In the genomic region with DNA sequence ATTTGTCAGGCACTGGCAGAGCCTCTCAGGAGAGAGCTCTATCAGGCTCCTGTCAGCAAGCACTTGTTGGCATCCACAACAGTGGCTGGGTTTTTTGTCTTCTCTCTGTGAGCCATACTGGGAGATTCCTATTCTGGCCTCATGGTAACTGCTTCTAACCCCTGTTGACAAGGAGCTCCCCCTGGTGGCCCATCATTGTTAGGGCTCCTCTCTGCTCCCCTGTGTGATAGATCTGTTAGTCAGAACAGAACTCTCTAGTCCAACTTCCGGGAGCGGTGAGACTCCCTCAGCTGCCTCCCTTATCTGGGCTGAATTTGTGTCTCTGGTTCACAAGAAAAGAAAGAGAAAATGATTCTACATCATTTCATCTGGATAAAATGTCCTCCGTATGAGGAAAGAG, we compare ENCODE assay signal across 8 mouse cellular contexts. TPM values are rescaled to one million over a fixed set of nuclear protein-coding genes. Genes with fewer than 3 reads are reported as not detected.
DNase-seq lines count a peak whose midpoint lies in the region; ATAC-seq and TF ChIP-seq lines count a peak whose summit lies in the region.
"Had no signal": no experiment of that assay in that cellular context is flagged by ENCODE, and none has a peak within 500 bp of the region (broad histone marks: within the 10 kb centered on the region; RNA-seq: fewer than 3 reads in every experiment).

No protein-coding gene starts in this region.

- DNase-seq in urinary bladder, adult 2 months (ENCODE audit: low spot score) = peak; percentile 34
- no peak for DNase-seq in urinary bladder, postnatal 10 days (ENCODE audit: low spot score)
- DNase-seq in adrenal gland, adult 2 months = peak; percentile 75
- DNase-seq in embryo, embryonic 10.5 days (ENCODE audit: low spot score) = peak; percentile 65
- DNase-seq in kidney, adult 9 months = peak; percentile 64
- peak in 2 of 3 experiments; percentile 4 to 14 for DNase-seq in liver, embryonic 14.5 days (ENCODE audit: low read depth in 3 of 3, low spot score in 3 of 3)

- TF ChIP-seq CTCF in liver, embryonic 14.5 days (IDR thresholded peaks at IDR 0.05; ENCODE audit: low read depth) = peak; percentile 76
- TF ChIP-seq CTCF in small intestine, adult 2 months (IDR thresholded peaks at IDR 0.05; ENCODE audit: extremely low read depth, insufficient read length, insufficient replicate concordance, low read depth, low read length) = peak; percentile 64; the same call in 1 of the 2 replicates

- no peak overlapping the region for H3K4me2 ChIP-seq in liver, embryonic 14.5 days (ENCODE audit: low read depth)
- H3K4me2 ChIP-seq: neural tube, embryonic 12.5 days had no signal

- H3K9me3 ChIP-seq in liver, embryonic 14.5 days (ENCODE audit: control insufficient read depth, low read length) = no peaks in the 10 kb centered on the region
- H3K9me3 ChIP-seq: neural tube, embryonic 12.5 days had no signal

- WGBS in liver, embryonic 14.5 days (ENCODE audit: insufficient replicate concordance) = 69% methylated on average over 3 of the region's 3 CpGs
- WGBS in small intestine, adult 2 months = 70% methylated on average over 3 of the region's 3 CpGs

- TF ChIP-seq POLR2A in small intestine, adult 2 months (IDR thresholded peaks at IDR 0.05; ENCODE audit: low read depth, low read length) = no peak

- no peak overlapping the region for H3K4me3 ChIP-seq in liver, embryonic 14.5 days (ENCODE audit: insufficient read depth in 1 of 2, low read depth in 2 of 2, low read length in 2 of 2)
- H3K4me3 ChIP-seq in small intestine, adult 2 months (ENCODE audit: low read depth, low read length) = no peak overlapping the region
- H3K4me3 ChIP-seq: neural tube, embryonic 12.5 days had no signal

- ATAC-seq in liver, embryonic 14.5 days (ENCODE audit: insufficient read depth) = no peak

- no peaks in the 10 kb centered on the region for H3K36me3 ChIP-seq in liver, embryonic 14.5 days (replicated peaks; ENCODE audit: control insufficient read depth, insufficient read depth, low read depth)
- H3K36me3 ChIP-seq in small intestine, adult 2 months (ENCODE audit: control insufficient read depth, insufficient read depth, low read length) = no peaks in the 10 kb centered on the region
- H3K36me3 ChIP-seq: neural tube, embryonic 12.5 days had no signal

- H3K27me3 ChIP-seq in liver, embryonic 14.5 days (ENCODE audit: control insufficient read depth, insufficient read depth, low read length) = no peaks in the 10 kb centered on the region
- no peaks in the 10 kb centered on the region for H3K27me3 ChIP-seq in small intestine, adult 2 months (ENCODE audit: control insufficient read depth, insufficient read depth, low read length)
- H3K27me3 ChIP-seq: neural tube, embryonic 12.5 days had no signal

- no peak overlapping the region for H3K9ac ChIP-seq in liver, embryonic 14.5 days (replicated peaks)
- H3K9ac ChIP-seq: neural tube, embryonic 12.5 days had no signal

- no peak overlapping the region for H3K27ac ChIP-seq in liver, embryonic 14.5 days
- H3K27ac ChIP-seq in small intestine, adult 2 months (ENCODE audit: insufficient read depth, low read depth, low read length) = no peak overlapping the region
- H3K27ac ChIP-seq: neural tube, embryonic 12.5 days had no signal

- H3K4me1 ChIP-seq in liver, embryonic 14.5 days (replicated peaks; ENCODE audit: control insufficient read depth in 2 of 2, insufficient read depth in 2 of 2, low read length in 1 of 2) = no peaks in the 10 kb centered on the region
- H3K4me1 ChIP-seq in small intestine, adult 2 months (ENCODE audit: control insufficient read depth, insufficient read depth, insufficient read length, low read length) = no peaks in the 10 kb centered on the region
- H3K4me1 ChIP-seq: neural tube, embryonic 12.5 days had no signal

- TF ChIP-seq EP300 in liver, embryonic 14.5 days (IDR thresholded peaks at IDR 0.05; ENCODE audit: low read depth) = no peak

RNA-seq across cellular contexts. Expression of gene Ly86, which starts 19.5 kb away (rescaled TPM):
- polyA plus RNA-seq in urinary bladder, adult 2 months (2012; rRNA removed) = 19.3 and 23.8 TPM in 2 replicates
- total RNA-seq in adrenal gland, adult 2 months (2021) = 1 to 10 TPM; 5.9 to 6.0 TPM
- polyA plus RNA-seq in adrenal gland, adult 2 months (2012; rRNA removed) = 2.1 and 2.4 TPM in 2 replicates
- 7.0 and 7.1 TPM in 2 replicates for polyA plus RNA-seq in liver, embryonic 14.5 days (2012; rRNA removed)
- 13.6 and 14.1 TPM in 2 replicates for polyA plus RNA-seq in liver, embryonic 14.5 days (2014; fragmentation: Nextera tagmentation; extraction: Ambion mirVana)
- polyA plus RNA-seq in small intestine, adult 2 months (2012; rRNA removed) = 1.8 and 2.3 TPM in 2 replicates
